Mouse (Mus musculus) naive thymus-derived CD4-positive, alpha-beta T cell, adult 2 months (primary cell): ENCODE data around the gene Galnt5.
A peak's percentile ranks its signal among the peaks of the same experiment; 100 is the strongest.

ENCODE experiments used
- DNase-seq: peaks from one replicate; pipeline ENCODE4 v3.0.0-alpha.2; 2011; ENCODE audit warnings: low read depth

Gene Galnt5

DNA sequence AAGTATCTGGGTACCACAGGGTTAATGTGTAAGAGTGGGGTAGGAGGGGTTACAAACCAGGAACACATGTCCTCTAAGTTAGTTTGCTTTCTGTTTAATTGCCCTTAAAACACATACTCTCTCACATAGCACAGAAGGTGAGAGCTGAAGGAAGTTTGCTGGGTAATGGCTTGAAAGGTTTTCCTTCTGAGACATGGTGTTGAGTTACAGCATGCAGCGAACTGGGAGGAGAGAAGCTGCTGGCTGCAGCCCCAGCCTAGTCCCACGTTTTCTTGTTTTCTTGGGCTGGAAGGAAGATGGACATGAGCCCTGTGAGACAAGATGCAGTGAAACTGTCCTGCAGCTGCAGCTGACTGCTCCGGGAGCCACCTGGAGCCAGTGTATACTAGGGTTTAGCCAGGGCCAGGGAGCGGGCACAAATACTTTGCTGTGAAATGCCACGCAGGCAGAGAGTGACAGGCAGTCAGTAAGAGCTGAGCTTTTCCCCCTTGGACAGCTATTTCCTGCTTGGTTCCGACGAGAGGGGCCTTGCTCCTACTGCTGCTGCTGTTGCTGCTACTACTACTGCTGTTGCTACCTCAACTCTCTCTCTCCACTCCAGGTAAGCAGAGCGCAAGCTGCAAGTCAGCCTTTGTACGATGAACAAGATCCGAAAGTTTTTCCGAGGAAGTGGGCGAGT, at the start of gene Galnt5:
Gene Galnt5 (plus strand): TSS at position 133 of the 679 bp plus-strand sequence.
- DNase-seq = no peak

DNA sequence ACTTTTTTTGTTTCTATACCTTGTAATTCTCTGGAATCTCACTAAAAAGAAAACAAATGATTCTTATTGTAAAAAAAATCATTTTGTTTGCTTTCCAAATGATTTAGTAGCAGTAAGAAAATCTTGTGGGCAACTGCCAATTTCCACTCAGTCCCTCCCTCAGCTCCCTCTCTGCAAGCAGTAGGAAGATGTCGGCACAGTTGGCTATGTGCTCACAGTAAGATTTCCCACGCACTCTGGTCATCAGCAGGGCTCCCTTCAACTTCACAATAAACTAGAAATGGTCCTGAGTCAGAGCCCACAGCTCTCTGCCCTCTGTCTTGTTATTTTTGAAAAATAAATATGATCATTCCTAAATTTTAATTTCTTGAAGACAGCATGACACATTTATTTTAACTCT, 46.1 kb upstream of the Galnt5 start:
- no peak for DNase-seq

GRCm38 (mm10) chr2:57960786-57961185, 36.9 kb upstream of the Galnt5 start:
- DNase-seq = no peak

DNA sequence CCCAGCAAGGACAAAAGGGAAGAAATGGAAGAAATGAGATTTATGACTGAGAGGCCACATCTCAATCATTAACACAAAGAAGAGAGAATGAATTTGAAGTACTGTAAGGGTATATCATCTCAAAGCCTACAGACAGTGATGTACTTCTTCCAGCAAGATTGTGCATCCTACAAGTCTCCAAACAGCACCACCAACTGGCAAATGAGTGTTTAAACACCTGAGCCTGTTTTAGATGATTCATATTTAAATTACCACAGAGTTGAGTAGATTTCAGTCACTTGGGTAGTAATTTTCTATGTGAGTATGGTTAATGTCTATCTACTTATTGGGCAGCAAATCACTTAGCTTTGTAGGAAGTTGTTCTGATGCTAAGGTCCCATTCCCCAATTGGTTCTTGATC, 15.4 kb upstream of the Galnt5 start:
- no peak for DNase-seq

DNA sequence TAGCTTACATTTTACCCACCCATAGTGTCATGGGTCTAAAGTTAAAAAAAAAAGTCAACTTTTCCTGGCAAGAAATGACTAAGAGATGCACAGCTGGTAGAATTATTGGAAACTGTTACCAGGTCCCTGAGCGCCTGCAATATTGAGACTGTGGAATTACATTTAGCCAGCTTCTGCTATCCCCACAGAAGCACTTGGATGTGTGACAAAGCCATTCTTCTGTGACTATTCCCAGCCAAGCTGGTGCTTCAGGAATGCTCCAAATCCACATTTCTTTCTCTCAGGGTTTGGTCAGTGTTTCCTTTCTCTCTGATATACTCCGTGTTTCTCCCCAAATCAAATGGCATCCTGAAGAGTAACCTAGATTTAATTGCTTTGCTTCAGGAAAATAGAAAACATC, 6.6 kb upstream of the Galnt5 start:
- no peak for DNase-seq

- DNase-seq = no peak
Measured at GRCm38 (mm10) chr2:58001497-58001896, 3.8 kb downstream of the Galnt5 start.

- no peak for DNase-seq
Measured at GRCm38 (mm10) chr2:58007081-58007480, 9.4 kb downstream of the Galnt5 start.

DNA sequence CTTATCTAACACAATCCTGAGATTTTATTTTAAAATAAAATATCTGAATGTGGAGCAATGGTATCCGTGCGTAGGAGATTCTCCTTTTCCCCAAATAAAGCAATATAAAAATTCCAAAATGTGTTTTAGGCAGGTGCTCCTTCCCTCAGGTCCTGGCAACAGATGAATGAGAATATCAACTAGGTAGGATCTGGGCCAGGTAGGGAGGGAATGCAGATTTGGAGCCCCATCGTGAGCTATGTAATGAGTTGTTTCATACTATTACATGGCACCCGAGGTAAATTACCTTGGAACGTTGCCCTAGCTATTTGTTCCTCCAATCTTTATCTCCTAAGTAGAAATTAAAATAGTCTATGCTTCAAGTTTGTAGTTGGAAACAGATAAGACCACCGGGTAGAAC, 25.9 kb downstream of the Galnt5 start:
- DNase-seq = no peak

GRCm38 (mm10) chr2:58026740-58027139, 29.1 kb downstream of the Galnt5 start:
- DNase-seq = no peak

DNA sequence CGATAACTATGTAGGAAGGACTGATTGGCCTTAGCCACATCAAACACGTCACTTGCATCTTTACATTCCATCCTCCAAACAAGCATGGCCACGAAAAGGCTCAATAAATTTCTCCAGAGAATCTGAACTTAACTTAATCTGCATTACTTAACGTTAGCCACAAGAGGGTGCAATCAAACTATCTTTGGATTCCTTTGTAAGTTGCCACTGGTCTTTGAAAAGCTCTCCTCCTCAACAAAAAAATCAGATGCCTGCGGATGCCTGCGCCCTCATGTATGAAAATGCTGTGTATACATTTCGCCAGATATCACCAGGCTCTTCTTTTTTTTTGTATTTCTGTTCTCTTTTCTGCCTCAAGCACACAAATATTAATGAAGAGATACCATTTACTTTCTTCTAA, 31.7 kb downstream of the Galnt5 start:
- DNase-seq = peak; percentile 79

DNA sequence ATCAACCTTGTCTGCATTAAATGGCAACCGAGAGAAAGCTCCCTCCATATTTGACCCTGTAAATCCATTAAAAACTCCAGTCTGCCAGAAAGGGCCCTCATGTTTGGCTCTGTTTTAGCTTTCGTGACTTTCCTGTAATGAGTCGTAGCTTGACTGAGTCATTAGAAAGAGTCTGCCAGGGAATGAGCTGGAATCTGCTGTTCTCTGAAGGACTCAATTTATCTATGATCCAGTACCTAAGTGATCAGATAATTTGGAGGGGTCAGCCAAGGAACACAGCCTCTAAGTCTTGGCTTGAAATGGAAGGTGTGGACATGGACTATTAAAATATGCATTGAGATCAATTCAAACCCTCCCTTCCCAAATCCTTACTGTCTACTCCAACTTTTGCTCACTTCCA, 33.7 kb downstream of the Galnt5 start:
- DNase-seq = no peak

GRCm38 (mm10) chr2:58035635-58036034, 38.0 kb downstream of the Galnt5 start:
- DNase-seq = no peak

GRCm38 (mm10) chr2:58036926-58037325, 39.2 kb downstream of the Galnt5 start:
- no peak for DNase-seq

GRCm38 (mm10) chr2:58041867-58042266, 44.2 kb downstream of the Galnt5 start:
- DNase-seq = no peak

DNA sequence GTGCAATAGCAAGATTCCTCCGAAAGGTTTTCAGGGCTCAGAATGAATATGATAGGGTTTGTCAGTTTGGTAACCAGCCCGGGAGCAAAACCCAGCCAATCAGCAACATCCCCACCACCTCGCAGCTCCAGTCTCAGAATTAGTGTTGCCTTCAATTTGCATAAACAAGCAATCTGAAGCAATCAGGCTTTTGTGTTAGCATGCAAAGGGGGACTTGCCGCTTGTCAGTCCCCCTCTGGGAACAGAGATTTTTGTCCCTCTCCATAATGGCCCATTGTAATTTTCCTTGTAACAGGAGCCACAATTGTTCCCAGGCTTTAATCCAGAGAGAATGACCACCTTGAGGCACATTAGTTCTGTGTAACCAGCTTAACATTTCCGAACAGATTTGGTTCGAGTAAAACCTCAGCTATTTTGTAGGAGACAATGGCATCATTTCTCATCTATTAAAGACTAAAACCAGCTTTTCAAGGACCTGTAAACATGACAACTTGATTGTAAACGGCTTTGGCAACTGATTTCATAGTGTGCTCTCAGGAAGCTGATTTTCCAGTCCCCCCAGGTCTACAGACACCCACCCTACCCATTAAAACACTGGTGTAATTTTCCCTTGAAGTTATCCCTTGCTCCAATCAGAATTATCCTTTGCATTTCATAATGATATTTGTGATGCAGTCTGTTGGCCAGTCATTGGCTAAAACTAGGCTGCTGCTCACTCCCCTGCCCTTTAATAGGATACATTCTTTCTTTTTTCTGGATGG, 55.3 kb downstream of the Galnt5 start, which contains the start of gene Ermn:
Gene Ermn (minus strand): TSS at position 44 of the 761 bp plus-strand sequence.
- no peak for DNase-seq

DNA sequence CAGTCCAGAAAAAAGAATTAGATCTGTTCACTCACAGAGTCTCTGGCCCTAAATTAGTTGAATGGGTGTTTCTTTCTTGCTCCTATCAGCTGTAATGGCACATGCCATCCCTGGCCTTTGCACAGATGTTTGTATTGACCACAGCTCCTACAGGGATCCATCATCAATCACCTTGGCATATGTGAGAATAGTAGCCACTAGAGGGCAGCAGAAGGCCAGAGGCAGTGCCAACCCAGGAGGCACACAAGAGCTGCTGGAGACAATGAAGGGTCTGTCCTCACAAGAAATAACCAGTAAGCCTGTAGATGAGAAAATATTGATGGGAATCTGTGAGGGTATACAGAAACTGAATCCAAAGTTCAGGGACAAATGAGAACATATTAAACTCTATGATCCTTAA, 57.7 kb downstream of the Galnt5 start:
- peak; percentile 87 for DNase-seq

- DNase-seq = no peak
Measured at GRCm38 (mm10) chr2:58079849-58080248, 82.2 kb downstream of the Galnt5 start.

DNA sequence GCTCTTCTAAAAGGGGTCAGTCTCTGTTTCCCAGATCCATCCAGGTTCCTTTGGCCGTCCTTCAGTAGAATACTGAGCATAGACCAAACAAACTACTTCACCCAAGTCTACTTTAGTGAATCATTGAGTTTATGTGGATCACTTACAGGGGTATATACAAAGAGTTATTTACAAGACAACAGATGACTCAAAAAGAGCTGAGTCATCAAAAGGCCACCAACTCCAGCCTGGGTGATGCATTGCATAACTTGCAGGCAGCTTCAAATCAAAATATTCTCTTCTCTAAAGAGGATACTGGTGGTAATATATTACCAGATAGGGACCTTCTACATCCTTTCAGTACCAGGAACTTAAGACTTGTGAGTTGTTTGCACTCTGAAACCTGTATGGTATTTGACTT, 88.7 kb downstream of the Galnt5 start:
- no peak for DNase-seq

GRCm38 (mm10) chr2:58094818-58095217, 97.1 kb downstream of the Galnt5 start:
- DNase-seq = no peak
